Mouse (Mus musculus): ENCODE measurements around the gene Pmp22.
A peak's percentile ranks its signal among the peaks of the same experiment; 100 is the strongest.

Pmp22 gene

GRCm38 (mm10) chr11:63128784-63129183 lies at the start of gene Pmp22:
TSS of gene Pmp22 (plus strand) at chr11:63128982.
- peak; percentile 80 for DNase-seq (ENCODE audit: low read depth, low spot score)

- no peak for DNase-seq (ENCODE audit: low read depth, low spot score)
Observed at GRCm38 (mm10) chr11:63084536-63084935, 44.2 kb upstream of the Pmp22 start.

DNA sequence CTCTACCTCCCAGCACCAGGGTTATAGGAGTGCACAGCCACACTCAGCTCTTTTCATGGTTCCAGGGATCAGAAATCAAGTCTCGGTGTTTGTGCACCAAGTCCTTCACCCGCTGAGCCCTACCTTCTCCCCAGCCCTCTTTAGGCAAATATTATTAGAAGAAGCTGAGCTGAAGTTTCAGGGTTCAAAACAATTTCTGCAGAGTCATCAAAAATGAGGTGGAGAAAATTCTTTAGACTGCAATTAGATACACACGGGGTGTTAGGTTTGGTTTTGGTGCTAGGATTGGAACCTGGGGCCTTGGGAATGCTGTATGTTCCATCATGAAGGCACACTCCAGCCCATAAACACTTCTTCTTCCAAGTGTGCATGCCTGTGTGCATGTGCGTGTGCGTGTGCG lies 40.1 kb upstream of the Pmp22 start:
- no peak for DNase-seq (ENCODE audit: low read depth, low spot score)

DNA sequence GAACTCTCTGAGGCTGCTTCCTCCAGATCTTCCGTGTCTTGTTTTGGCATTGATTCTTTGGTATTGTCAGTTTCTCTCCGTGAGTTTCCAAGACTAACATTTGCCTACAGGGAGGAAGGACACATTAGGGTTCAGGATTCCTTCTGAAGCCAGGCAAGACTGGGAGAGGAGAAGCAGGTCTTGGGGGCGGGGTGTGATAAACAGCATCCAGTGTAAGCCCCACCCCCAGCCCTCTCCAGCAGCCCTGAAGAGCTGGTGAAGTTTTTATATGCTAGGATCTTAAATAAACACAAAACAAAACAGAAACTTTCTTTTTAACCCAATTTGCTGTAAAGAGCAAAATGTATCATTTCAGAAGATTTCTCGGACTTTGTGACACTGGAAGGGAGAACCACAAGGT lies 38.6 kb upstream of the Pmp22 start:
- no peak for DNase-seq (ENCODE audit: low read depth, low spot score)

DNA sequence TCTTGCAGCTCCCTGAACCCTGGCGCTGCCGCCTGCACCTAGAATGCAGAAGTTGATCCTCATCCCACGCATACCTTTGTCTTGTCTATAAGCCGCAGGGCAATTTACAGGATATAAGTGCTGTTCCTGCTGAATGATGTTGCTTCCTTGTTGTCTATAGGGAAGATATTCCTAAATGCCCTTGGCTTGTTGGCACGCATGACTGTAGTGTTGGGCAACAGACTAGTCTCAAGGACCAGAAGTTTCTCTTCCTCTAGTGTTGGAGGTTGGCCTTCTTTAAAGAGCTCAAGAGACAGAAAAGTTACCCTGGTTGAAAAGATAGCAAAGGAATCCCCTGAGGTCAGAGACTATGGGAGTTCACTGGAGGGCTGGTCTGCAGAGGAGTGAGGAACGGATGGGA lies 37.8 kb upstream of the Pmp22 start:
- no peak for DNase-seq (ENCODE audit: low read depth, low spot score)

- no peak for DNase-seq (ENCODE audit: low read depth, low spot score)
Observed at GRCm38 (mm10) chr11:63092271-63092670, 36.5 kb upstream of the Pmp22 start.

DNA sequence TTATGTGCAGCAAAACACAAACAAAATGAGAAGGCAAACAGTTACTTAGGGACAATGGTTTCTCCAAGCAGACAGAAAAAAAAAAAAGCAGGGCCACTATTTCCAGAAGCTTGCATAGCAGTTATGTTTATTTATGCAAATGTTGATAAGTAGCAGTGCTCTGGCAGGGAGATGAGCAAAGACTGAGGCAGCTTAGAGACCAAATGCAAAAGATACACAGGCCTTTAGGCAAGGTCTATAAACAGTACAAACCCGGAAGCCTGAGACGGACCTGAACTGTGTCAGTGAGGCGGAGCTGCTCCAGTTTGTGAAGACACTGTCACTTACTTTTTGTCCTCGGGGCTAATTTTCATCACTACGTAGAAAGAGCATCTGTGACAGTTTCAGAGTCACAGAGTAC lies 35.2 kb upstream of the Pmp22 start:
- DNase-seq (ENCODE audit: low read depth, low spot score) = no peak

DNA sequence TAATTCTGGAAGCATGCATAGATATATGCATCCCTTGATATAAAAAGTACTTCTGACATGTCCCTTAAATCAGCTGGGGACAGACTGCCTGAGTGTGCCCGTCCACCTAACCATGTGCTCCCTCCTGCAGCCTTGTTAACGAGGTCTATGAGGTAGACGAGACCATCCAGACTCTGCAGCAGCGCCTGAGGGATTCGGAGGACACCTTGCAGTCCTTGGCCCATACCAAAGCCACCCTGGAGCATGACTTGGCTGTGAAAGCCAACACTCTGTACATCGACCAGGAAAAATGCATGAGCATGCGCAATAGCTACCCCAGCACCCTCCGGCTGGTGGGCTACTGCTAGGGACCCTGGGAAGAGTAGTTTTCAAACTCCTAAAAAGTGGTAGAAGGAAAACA lies 34.3 kb upstream of the Pmp22 start:
- DNase-seq (ENCODE audit: low read depth, low spot score) = no peak

- DNase-seq (ENCODE audit: low read depth, low spot score) = no peak
Observed at GRCm38 (mm10) chr11:63098016-63098415, 30.8 kb upstream of the Pmp22 start.

DNA sequence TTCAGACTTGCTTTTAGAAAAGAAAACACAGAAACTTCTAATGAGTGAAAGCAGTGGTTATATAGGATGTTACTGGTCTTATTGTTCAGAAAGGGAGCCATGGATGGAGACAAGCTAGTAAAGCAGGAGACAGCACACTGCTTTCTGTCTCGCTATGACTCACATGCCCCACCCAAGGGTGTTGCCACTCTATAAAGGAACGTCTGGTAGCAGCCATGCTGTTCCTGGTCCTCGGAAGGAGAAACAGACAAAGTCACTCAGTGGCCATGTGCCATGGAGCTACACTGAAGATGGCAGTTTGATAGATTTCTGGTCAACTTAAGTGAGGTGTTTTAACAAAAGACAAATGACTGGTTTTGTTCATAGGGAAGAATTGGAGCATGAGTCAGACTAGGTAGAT lies 29.4 kb upstream of the Pmp22 start:
- DNase-seq (ENCODE audit: low read depth, low spot score) = no peak

DNA sequence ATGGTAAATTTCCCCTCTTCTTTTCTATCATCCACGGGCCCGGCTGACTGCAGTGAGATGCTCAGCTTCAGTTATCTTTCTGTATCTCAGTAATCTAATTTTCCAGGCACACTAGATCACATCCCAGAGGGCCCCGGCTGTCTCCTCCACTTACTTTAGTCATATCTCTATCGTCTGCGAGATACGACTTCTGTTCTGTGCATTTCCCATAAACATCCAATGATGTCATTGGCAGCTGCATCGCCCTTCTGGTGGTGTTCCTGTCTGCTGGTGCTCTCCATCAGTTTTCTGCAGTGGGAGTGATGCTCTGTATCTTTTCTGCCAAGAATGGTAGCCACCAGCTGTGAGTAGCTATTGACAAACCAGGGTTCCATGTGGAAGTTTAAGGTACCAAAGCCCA lies 25.5 kb upstream of the Pmp22 start:
- DNase-seq (ENCODE audit: low read depth, low spot score) = no peak

GRCm38 (mm10) chr11:63104026-63104425 lies 24.8 kb upstream of the Pmp22 start:
- no peak for DNase-seq (ENCODE audit: low read depth, low spot score)

- DNase-seq (ENCODE audit: low read depth, low spot score) = no peak
Observed at GRCm38 (mm10) chr11:63109230-63109775, 19.5 kb upstream of the Pmp22 start.

GRCm38 (mm10) chr11:63110329-63110728 lies 18.5 kb upstream of the Pmp22 start:
- no peak for DNase-seq (ENCODE audit: low read depth, low spot score)

- DNase-seq (ENCODE audit: low read depth, low spot score) = peak; percentile 76
Observed at GRCm38 (mm10) chr11:63114807-63115641, 13.8 kb upstream of the Pmp22 start.

DNA sequence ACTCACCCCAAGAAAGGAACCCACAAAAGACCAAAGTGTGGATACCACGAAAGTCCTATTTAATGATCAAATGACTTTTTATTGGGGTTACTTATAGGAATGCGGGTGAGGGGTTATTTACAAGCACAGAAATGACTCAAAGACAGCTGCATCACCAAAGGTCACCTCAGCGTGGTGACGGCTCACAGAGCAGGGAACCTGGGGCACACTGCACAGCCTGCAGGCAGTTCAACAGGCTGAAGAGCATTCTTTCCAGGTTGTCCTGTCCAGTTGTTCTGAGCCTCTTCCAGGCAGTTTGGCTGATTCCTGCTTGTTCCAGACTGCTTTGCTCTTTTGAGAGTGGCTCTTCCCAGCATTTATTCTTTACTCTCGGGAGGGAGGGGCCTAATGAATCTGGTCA lies 12.1 kb upstream of the Pmp22 start:
- no peak for DNase-seq (ENCODE audit: low read depth, low spot score)

- no peak for DNase-seq (ENCODE audit: low read depth, low spot score)
Observed at GRCm38 (mm10) chr11:63117266-63117665, 11.5 kb upstream of the Pmp22 start.

DNA sequence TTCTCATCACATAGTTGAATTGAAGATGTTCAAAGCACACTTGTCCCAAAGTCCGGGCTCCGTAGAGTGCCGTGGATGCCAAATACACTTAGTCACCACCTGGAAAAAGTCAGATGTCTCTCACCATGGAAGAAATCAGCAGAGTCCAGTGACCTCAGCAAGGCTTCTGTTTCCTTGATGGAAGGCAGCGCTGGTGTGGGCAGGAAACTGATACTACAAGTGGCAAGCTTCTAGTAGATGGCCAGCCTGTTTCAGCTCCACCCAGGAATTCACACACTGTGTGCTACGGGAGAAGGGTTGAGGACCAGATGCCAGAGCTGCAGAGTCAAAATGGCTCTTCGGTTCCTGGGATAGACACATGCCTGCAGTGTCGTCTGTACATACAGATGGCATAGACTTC lies 9.0 kb upstream of the Pmp22 start:
- DNase-seq (ENCODE audit: low read depth, low spot score) = peak; percentile 63

GRCm38 (mm10) chr11:63122249-63122648 lies 6.5 kb upstream of the Pmp22 start:
- DNase-seq (ENCODE audit: low read depth, low spot score) = no peak

- DNase-seq (ENCODE audit: low read depth, low spot score) = no peak
Observed at GRCm38 (mm10) chr11:63122776-63123350, 5.9 kb upstream of the Pmp22 start.

DNA sequence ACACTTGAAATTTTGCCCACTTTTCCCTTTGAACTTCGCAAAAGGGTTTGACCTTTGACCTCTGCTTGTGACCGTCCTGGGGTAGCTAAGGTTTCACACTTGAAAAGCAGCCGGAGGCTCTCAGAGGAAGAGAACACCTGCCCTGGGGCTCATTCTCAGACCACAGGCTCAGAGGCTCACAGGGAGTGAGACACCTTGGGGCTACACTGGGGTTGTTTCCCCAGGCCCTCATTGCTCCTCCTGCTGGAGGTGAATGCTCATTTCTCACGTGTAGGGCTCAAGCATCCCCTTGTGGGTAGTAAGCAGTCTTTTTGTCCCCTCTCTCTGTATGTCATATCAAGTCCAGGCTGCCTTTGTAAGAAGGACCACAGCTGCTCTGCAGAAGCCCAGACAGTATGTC lies 4.5 kb upstream of the Pmp22 start:
- DNase-seq (ENCODE audit: low read depth, low spot score) = no peak

DNA sequence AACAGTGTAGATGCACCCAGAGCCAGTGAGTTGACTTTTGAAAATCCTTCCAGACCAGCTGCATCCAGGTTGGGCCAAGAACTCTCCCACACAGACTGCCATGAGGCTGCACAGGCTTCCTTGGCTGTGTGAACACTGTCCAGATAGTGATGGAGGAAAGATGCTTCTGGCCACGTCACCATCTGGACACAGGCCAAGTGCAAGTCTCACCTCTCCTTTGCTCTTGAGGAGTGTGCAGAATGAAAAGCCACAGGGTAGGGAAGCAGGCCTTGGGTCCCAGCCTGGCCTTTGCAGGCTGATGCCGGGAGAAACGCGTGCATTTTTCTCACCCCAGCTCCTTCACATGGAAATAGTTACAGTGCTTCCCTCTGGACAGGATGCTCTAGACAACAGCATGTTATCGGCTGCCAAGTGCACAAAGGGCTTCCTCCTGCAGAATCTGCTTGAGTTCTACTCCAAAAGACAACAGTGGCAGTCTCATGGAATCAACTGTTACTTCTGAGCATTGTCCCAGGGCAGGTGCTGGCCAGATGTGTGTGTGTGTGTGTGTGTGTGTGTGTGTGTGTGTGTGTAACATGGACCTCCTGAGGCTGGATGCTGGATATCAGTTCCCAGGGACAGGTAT lies 2.8 kb upstream of the Pmp22 start:
- peak; percentile 70 for DNase-seq (ENCODE audit: low read depth, low spot score)

DNA sequence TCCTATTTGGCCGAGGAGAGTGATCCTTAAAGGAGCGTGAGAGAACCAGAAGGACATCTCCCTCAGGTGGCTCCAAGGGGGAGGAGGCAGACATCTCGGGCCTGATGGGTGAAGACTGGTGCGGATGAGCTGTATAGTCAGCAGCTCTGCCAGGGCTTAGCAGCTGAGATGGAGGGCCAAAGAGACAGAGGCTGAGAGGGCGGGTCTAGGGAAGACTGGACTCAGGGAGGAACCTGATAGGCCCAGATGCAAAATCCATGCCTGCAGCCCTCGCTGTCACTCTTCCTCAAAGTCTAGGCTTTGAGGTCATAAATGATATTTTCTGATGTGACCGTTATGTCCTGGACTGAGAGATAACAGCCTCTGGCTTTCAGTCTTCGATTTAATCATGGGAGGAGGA lies 1.8 kb upstream of the Pmp22 start:
- no peak for DNase-seq (ENCODE audit: low read depth, low spot score)
